18 mouse cellular contexts compared by ENCODE assay signal in the genomic region with DNA sequence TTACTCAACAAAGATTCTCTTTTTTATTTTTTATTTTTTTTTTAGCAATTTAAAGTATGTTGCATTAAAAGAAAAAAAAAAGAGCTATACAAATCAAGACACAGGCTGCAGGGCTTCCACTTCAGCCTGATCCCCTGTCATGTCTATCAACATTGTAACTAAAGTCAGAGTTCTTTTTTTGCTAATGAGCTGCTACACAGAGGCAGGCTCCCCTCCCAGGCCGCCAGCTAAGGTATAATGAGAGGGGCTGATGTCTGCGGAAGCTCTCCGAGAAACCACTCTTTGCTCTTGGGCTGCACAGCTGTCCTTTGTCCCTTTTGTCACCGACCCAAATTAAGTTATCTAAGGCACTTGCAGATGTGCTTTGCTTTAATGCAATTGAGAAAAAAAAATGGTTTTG.
DNase-seq lines count a peak whose midpoint lies in the region; ATAC-seq lines count a peak whose summit lies in the region.
"Had no signal": no experiment of that assay in that cellular context is flagged by ENCODE, and none has a peak within 500 bp of the region (broad histone marks: within the 10 kb centered on the region; RNA-seq: fewer than 3 reads in every experiment).

No protein-coding gene starts in this region.

- no peak overlapping the region for H3K4me3 ChIP-seq in heart, embryonic 14.5 days (ENCODE audit: control insufficient read depth in 1 of 2, insufficient read depth in 1 of 2, low read depth in 1 of 2, low read length in 2 of 2)
- no peak overlapping the region for H3K4me3 ChIP-seq in midbrain, embryonic 12.5 days
- H3K4me3 ChIP-seq: erythroblast, embryonic 14.5 days; liver, embryonic 13.5 days; neural tube, embryonic 13.5 days had no signal

- H3K9ac ChIP-seq in heart, embryonic 14.5 days (ENCODE audit: low read length), result no peak overlapping the region
- no peak overlapping the region for H3K9ac ChIP-seq in midbrain, embryonic 12.5 days (replicated peaks)
- H3K9ac ChIP-seq: liver, embryonic 13.5 days; neural tube, embryonic 13.5 days had no signal

- WGBS in heart, embryonic 14.5 days, result 9% methylated on average over 4 of the region's 4 CpGs
- WGBS in midbrain, embryonic 12.5 days, result 2% methylated on average over 4 of the region's 4 CpGs

- ATAC-seq in heart, embryonic 14.5 days (ENCODE audit: insufficient number of reproducible peaks, insufficient read depth, low FRiP score, low read depth), result no peak
- no peak for ATAC-seq in midbrain, embryonic 12.5 days (ENCODE audit: low FRiP score, low read depth)
- ATAC-seq: CD4-positive, CD25-positive, alpha-beta regulatory T cell, adult 4 months; hindbrain, embryonic 16.5 days had no signal

- intact Hi-C loops in heart, postnatal 14 days (cut with DNase I), result no loop called here

- H3K4me1 ChIP-seq in heart, embryonic 14.5 days (ENCODE audit: control insufficient read depth in 2 of 2, insufficient read depth in 2 of 2, low read length in 2 of 2), result peaks cover 3 to 4% of the 10 kb centered on the region in 2 experiments; a peak in 2 of 4 replicates
- H3K4me1 ChIP-seq in midbrain, embryonic 12.5 days, result peaks cover 9% of the 10 kb centered on the region
- H3K4me1 ChIP-seq: liver, embryonic 13.5 days had no signal

- H3K27ac ChIP-seq in heart, embryonic 14.5 days (replicated peaks in 1 of 2; ENCODE audit: control insufficient read depth in 1 of 2, insufficient read depth in 1 of 2, low read depth in 2 of 2, low read length in 2 of 2), result no peak overlapping the region
- no peak overlapping the region for H3K27ac ChIP-seq in midbrain, embryonic 12.5 days (replicated peaks)
- H3K27ac ChIP-seq: liver, embryonic 13.5 days; neural tube, embryonic 13.5 days had no signal

- peak overlapping the region; percentile 53 for H3K4me2 ChIP-seq in heart, embryonic 14.5 days (ENCODE audit: low read length)
- H3K4me2 ChIP-seq in midbrain, embryonic 12.5 days (replicated peaks), result peak overlapping the region; percentile 2; the same call in 1 of the 2 replicates
- H3K4me2 ChIP-seq: liver, embryonic 13.5 days; neural tube, embryonic 13.5 days had no signal

- H3K36me3 ChIP-seq in heart, embryonic 14.5 days (ENCODE audit: control insufficient read depth, insufficient read depth, low read length), result no peaks in the 10 kb centered on the region
- no peaks in the 10 kb centered on the region for H3K36me3 ChIP-seq in midbrain, embryonic 12.5 days
- H3K36me3 ChIP-seq: liver, embryonic 13.5 days; neural tube, embryonic 13.5 days had no signal

- H3K27me3 ChIP-seq in heart, embryonic 14.5 days (ENCODE audit: control insufficient read depth, insufficient read depth, low read length), result no peaks in the 10 kb centered on the region
- peaks cover 6% of the 10 kb centered on the region for H3K27me3 ChIP-seq in midbrain, embryonic 12.5 days
- H3K27me3 ChIP-seq: liver, embryonic 13.5 days; neural tube, embryonic 13.5 days had no signal

- no peak for DNase-seq in heart, postnatal 14 days
- DNase-seq in testis, postnatal 14 days (ENCODE audit: low spot score), result peak; percentile 25
- DNase-seq in testis, postnatal 10 days (ENCODE audit: low spot score), result no peak
- no peak for DNase-seq in frontal cortex, postnatal 14 days (ENCODE audit: low spot score in 2 of 2)
- DNase-seq in left cerebral cortex, adult 18-20 months (ENCODE audit: low spot score in 2 of 2), result no peak
- DNase-seq: adrenal gland, adult 8-10 months; cerebellum, adult 2 months; kidney, adult 18-20 months; kidney, postnatal 36 days; layer of hippocampus, postnatal 36 days; liver, embryonic 13.5 days; lung, postnatal 36 days had no signal

- no peaks in the 10 kb centered on the region for H3K9me3 ChIP-seq in heart, embryonic 14.5 days (ENCODE audit: control insufficient read depth, low read length)
- no peaks in the 10 kb centered on the region for H3K9me3 ChIP-seq in midbrain, embryonic 12.5 days
- H3K9me3 ChIP-seq: liver, embryonic 13.5 days; neural tube, embryonic 13.5 days had no signal
